Mouse (Mus musculus) forebrain, postnatal 0 days (tissue): Measurements from ENCODE around the gene Rnls. TPM values are rescaled to one million over a fixed set of nuclear protein-coding genes. Genes with fewer than 3 reads are reported as not detected.
"Not testable (repeated sequence)": the region's sequence is repeated elsewhere in the genome, so short reads cannot be mapped to it uniquely, and the experiment has no call there.

Source experiments
- ATAC-seq: fragments of 200-750 bp; cut with Nextera tagmentation; 2 replicates; pipeline ENCODE4 v1.8.0; 2017; ENCODE audit warnings: mild to moderate bottlenecking, moderate library complexity
- DNase-seq: peaks from one replicate; pipeline ENCODE4 v3.0.0-alpha.2; 2015
- H3K27ac ChIP-seq: fragments of 300-500 bp; sonication (generic); 2 replicates; pipeline ENCODE4 v1.5.1; 2014; ENCODE audit warnings: low read depth, mild to moderate bottlenecking, antibody characterized with exemption, low read length, moderate library complexity, mixed read lengths
- H3K27me3 ChIP-seq: fragments of 300-500 bp; sonication (generic); 2 replicates; pipeline ENCODE4 v1.6.1; 2014; ENCODE audit warnings: mild to moderate bottlenecking, low read length, mixed read lengths; ENCODE audit not compliant: insufficient read depth
- H3K36me3 ChIP-seq: fragments of 300-500 bp; sonication (generic); 2 replicates; pipeline ENCODE4 v1.6.1; 2014; ENCODE audit warnings: mild to moderate bottlenecking, moderate library complexity; ENCODE audit not compliant: insufficient read depth
- H3K4me1 ChIP-seq: fragments of 300-500 bp; sonication (generic); 2 replicates; pipeline ENCODE4 v1.6.1; 2014; ENCODE audit warnings: antibody characterized with exemption; ENCODE audit not compliant: insufficient read depth
- H3K4me2 ChIP-seq: fragments of 300-500 bp; sonication (generic); 2 replicates; pipeline ENCODE4 v1.6.1; 2014; ENCODE audit warnings: low read depth, mild to moderate bottlenecking, moderate library complexity
- H3K4me3 ChIP-seq: fragments of 300-500 bp; sonication (generic); 2 replicates; pipeline ENCODE4 v1.5.1; 2014; ENCODE audit warnings: low read depth, low read length, mixed read lengths
- H3K9ac ChIP-seq: fragments of 300-500 bp; sonication (generic); 2 replicates; pipeline ENCODE4 v1.6.1; 2014; ENCODE audit warnings: mild to moderate bottlenecking
- H3K9me3 ChIP-seq: fragments of 300-500 bp; sonication (generic); 2 replicates; pipeline ENCODE4 v1.6.1; 2016; ENCODE audit warnings: low read length
- CTCF ChIP-seq: sonication (generic); IDR thresholded peaks from 2 replicates; pipeline ENCODE4 v1.5.1; 2016; ENCODE audit warnings: antibody characterized with exemption, control low read depth, low read depth
- WGBS: fragments of 180-500 bp; shearing (Covaris S2); extraction: QIAGEN DNeasy Blood & Tissue Kit; methylation state at CpG from one replicate; pipeline ENCODE4 v1.1.7; 2014; 5-methylcytosine and 5-hydroxymethylcytosine counted together
- polyA plus RNA-seq: library from polyadenylated mRNA; unstranded; fragments of >200 nt; fragmentation: Nextera tagmentation; extraction: Ambion mirVana; gene quantifications from 2 replicates; pipeline ENCODE4 v1.2.1, GENCODE M21; 2015
- total RNA-seq: library from RNA; depleted of rRNA; stranded (reverse); fragments of >200 nt; gene quantifications from 2 replicates; pipeline ENCODE4 v1.2.3, GENCODE M21; 2014; rRNA removed

Rnls gene
- total RNA-seq (1.5 and 2.5 TPM in 2 replicates), polyA plus RNA-seq (7.4 and 8.7 TPM in 2 replicates)

DNA sequence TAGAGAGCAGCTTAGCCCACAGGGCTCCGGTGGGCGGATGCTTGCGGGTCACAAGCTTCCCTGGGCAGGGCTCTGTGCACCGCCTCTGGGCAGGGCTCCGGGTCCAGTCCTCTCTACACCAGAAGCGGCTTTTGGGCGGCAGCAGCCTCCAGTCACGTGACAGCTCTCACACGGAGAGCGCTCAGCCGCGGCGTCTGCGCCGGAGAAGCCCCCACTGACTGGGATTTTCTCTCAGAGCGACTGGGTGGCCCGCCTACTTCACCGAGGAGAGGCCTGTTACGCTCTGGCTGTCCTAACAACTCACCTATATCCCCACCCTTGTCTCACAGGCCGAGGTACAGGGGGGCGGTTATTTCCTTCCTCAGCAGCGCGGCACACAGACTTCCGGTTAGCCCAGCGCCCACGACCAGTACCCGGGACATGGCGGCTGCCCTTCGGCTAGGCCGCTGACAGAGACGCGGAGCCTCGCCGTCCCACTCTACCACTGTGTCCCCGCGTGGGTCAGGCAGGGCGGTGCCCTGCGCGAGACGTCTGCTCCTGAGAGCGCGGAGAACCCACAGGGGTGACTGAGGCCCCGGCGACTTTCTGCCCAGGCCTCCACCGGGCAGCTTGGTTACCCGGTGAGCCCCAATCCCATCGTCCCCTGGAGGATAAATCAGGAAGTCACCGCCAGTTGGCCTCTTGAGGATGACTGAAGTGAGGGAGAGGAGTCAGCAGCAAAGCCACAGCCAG is at the start of gene Rnls:
Rnls (minus strand) TSS at position 645 of the 732 bp plus-strand sequence.
- DNase-seq (peak; percentile 92), ATAC-seq (peak; percentile 99)
- Histone ChIP-seq H3K4me1 (no peaks in the 10 kb centered on the region), H3K27ac (peak within 1 kb of the TSS; percentile 88), H3K9me3 (no peaks in the 10 kb centered on the region), H3K27me3 (no peaks in the 10 kb centered on the region), H3K4me2 (peak within 1 kb of the TSS; percentile 86), H3K9ac (peak within 1 kb of the TSS; percentile 95), H3K36me3 (no peaks in the 10 kb centered on the region), H3K4me3 (peak within 1 kb of the TSS; percentile 60)
- TF ChIP-seq CTCF, result peak; percentile 41; the same call in 1 of the 2 replicates
- WGBS, result 1% methylated on average over 48 of the region's 48 CpGs

GRCm38 (mm10) chr19:33429457-33429856 is 37.4 kb upstream of the Rnls start:
- Histone ChIP-seq H3K27ac (no peak overlapping the region), H3K4me1 (no peaks in the 10 kb centered on the region), H3K4me3 (no peak overlapping the region), H3K9me3 (no peaks in the 10 kb centered on the region), H3K4me2 (no peak overlapping the region), H3K27me3 (no peaks in the 10 kb centered on the region), H3K9ac (no peak overlapping the region), H3K36me3 (no peaks in the 10 kb centered on the region)
- DNase-seq, result no peak
- no peak for TF ChIP-seq CTCF
- no peak for ATAC-seq
- WGBS, result 56% methylated on average over 2 of the region's 2 CpGs

DNA sequence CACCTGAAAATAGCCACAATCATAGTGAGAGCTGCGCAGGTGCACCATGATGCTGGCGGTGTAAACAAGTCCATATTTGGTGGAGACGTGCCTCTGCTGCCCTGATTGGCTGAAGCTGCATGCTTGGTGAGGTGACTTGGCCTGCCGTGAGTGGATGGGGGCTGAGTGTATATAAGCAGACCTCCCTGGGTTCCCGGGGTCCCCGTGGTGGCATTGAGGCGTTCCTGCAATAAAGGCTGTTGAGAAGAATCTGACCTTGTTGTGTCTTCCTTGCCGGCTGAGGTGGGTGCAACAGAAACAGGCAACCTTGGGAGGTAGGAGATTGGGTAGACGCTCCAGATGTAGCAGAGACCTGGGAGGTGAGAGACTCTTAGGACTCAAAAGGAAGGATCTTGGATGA is 27.3 kb upstream of the Rnls start:
- not testable (repeated sequence) for H3K9ac ChIP-seq, H3K9me3 ChIP-seq, H3K27ac ChIP-seq, ATAC-seq, H3K4me1 ChIP-seq, H3K4me2 ChIP-seq, H3K36me3 ChIP-seq, H3K4me3 ChIP-seq, H3K27me3 ChIP-seq, DNase-seq
- WGBS, result 88% methylated on average over 9 of the region's 9 CpGs

DNA sequence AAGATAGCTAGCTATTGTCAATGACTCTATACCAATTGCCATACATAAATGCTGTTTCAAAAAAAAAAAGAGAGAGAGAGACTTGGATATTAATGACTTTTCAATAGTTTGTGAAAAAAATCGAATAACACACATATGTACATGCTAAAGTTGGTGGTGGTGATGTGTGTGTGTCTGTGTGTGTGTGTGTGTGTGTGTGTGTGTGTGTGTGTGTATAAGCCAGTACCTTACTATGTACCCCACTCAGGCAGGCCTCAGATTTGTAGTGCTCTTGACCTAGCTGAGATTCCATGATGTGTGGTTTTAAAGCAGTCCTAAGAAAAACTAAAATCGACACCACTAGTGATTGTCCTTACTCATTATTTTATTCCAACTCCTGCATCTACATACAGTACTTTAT is 11.3 kb downstream of the Rnls start:
- DNase-seq (no peak), ATAC-seq (no peak)
- no peak overlapping the region for H3K4me3 ChIP-seq
- no peak overlapping the region for H3K4me2 ChIP-seq
- no peak for TF ChIP-seq CTCF
- no peaks in the 10 kb centered on the region for H3K4me1 ChIP-seq
- H3K9me3 ChIP-seq, result no peaks in the 10 kb centered on the region
- 78% methylated on average over 2 of the region's 2 CpGs for whole genome bisulfite sequencing
- H3K27me3 ChIP-seq, result no peaks in the 10 kb centered on the region
- no peak overlapping the region for H3K27ac ChIP-seq
- no peaks in the 10 kb centered on the region for H3K36me3 ChIP-seq
- no peak overlapping the region for H3K9ac ChIP-seq

DNA sequence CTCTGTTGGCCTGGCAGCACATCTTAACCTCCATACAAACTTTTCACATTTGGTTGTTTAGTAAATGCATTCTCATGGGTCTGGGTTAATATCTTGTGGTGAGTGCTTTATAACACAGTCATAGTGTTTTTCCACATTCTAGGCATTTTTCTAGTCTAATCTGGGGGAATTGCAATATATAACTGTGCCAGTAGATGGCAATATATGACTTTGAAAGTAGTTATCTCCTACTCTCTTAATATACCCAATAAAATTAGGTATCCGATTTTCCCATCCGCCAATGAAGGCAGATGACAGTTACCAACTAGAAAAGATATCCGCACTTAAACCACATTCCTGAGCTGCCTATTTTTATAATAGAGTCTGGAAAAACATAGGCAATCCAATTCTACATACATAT is 11.7 kb downstream of the Rnls start:
- 7% methylated on average over 3 of the region's 3 CpGs for WGBS
- Histone ChIP-seq H3K36me3 (no peaks in the 10 kb centered on the region), H3K4me3 (no peak overlapping the region), H3K9me3 (no peaks in the 10 kb centered on the region), H3K9ac (no peak overlapping the region), H3K27ac (no peak overlapping the region), H3K27me3 (no peaks in the 10 kb centered on the region), H3K4me2 (no peak overlapping the region), H3K4me1 (no peaks in the 10 kb centered on the region)
- peak; percentile 86 for ATAC-seq
- peak; percentile 71 for TF ChIP-seq CTCF
- peak; percentile 80 for DNase-seq

DNA sequence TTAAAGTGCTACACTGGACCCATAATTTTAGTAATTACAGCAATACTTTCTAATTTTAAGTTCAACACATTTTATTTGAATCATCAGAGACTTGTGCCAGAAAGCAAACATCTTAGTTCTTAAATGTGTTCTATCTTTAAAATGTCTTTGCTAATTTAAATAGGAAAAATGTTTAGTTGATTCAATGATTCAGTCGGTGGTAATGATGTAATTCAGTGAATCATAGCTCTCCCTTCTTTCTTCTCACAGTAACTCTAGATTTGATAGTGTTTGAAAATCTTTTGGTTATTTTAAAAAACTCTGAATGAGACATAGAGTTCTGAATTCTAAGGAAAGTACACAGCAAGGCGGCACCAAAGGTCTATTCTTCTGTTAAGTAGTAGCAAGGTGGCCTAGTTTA is 23.3 kb downstream of the Rnls start:
- Histone ChIP-seq H3K4me1 (no peaks in the 10 kb centered on the region), H3K4me3 (no peak overlapping the region), H3K27me3 (no peaks in the 10 kb centered on the region), H3K9me3 (no peaks in the 10 kb centered on the region), H3K9ac (no peak overlapping the region), H3K27ac (no peak overlapping the region), H3K4me2 (no peak overlapping the region), H3K36me3 (no peaks in the 10 kb centered on the region)
- WGBS, result 78% methylated on average over 2 of the region's 2 CpGs
- DNase-seq (no peak), ATAC-seq (no peak)
- TF ChIP-seq CTCF, result no peak

DNA sequence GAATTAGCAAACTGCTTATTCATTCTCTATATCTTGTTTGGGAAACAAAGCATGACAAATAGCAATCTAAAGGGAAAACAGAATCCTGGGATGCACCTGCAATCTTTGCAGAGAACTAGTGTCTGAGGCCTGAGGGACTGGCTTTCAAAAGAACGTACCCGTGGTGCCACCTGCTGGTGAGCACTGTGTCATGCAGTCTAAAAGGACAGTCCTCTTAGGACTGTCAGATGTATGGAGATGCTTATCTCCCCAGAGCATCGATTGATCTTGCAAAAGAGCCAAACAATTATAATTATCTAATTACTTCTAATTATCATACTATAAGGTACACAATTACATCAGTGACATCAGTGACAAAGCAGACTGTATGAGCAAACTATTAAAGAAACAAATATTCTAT is 25.4 kb downstream of the Rnls start:
- peak; percentile 97 for TF ChIP-seq CTCF
- ATAC-seq, result peak; percentile 92

More for the DNA sequence above, 25.4 kb downstream of the Rnls start:
- no peaks in the 10 kb centered on the region for H3K27me3 ChIP-seq
- H3K27ac ChIP-seq, result no peak overlapping the region
- no peaks in the 10 kb centered on the region for H3K36me3 ChIP-seq
- H3K4me3 ChIP-seq, result no peak overlapping the region
- no peak overlapping the region for H3K4me2 ChIP-seq
- H3K9ac ChIP-seq, result no peak overlapping the region
- no peaks in the 10 kb centered on the region for H3K9me3 ChIP-seq
- WGBS, result 7% methylated on average over 3 of the region's 3 CpGs
- DNase-seq, result peak; percentile 86
- H3K4me1 ChIP-seq, result no peaks in the 10 kb centered on the region
